Mouse (Mus musculus) C2C12 (cell line): ENCODE results near the gene Teddm2.

Experiments
- CTCF ChIP-seq: IDR thresholded peaks from one replicate; pipeline ENCODE4 v1.5.1; 2011; ENCODE audit not compliant: control insufficient read depth, insufficient read depth, insufficient read length
- FOSL1 ChIP-seq: IDR thresholded peaks from one replicate; pipeline ENCODE4 v1.8.0; 2011; ENCODE audit warnings: mild to moderate bottlenecking, low read length; ENCODE audit not compliant: poor library complexity, insufficient read depth, severe bottlenecking
- MAX ChIP-seq: IDR thresholded peaks from one replicate; pipeline ENCODE4 v1.6.1; 2011; ENCODE audit warnings: mild to moderate bottlenecking, control low read depth
- MYOD1 ChIP-seq: IDR thresholded peaks from one replicate; pipeline ENCODE4 v1.6.1; 2011; ENCODE audit warnings: low read depth; ENCODE audit not compliant: control insufficient read depth, insufficient read length
- MYOG ChIP-seq: IDR thresholded peaks from one replicate; pipeline ENCODE4 v1.6.1; 2011; ENCODE audit not compliant: control insufficient read depth, insufficient read length; ENCODE audit errors: extremely low read depth
- USF1 ChIP-seq: IDR thresholded peaks from one replicate; pipeline ENCODE4 v1.6.1; 2011; ENCODE audit warnings: low read depth, mild to moderate bottlenecking, control low read depth, moderate library complexity

GRCm38 (mm10) chr1:153909213-153909962 lies 9.4 kb upstream of the Teddm2 start:
- no peak for TF ChIP-seq USF1
- TF ChIP-seq CTCF = no peak
- no peak for TF ChIP-seq MYOD1
- no peak for TF ChIP-seq MAX
- TF ChIP-seq FOSL1 = no peak
- TF ChIP-seq MYOG = no peak
